Mouse (Mus musculus) CH12.LX (cell line): ENCODE measurements around the gene Enpp7. TPM values are rescaled to one million over a fixed set of nuclear protein-coding genes. Genes with fewer than 3 reads are reported as not detected.
A peak's percentile ranks its signal among the peaks of the same experiment; 100 is the strongest.

Experiments
- DNase-seq: peaks from one replicate; pipeline ENCODE4 v3.0.0-alpha.2; 2013; ENCODE audit errors: extremely low read depth
- H3K27ac ChIP-seq: 2 replicates; pipeline ENCODE4 v1.5.1; 2012; ENCODE audit warnings: low read depth, mild to moderate bottlenecking, control low read depth, moderate library complexity; ENCODE audit not compliant: insufficient read depth
- H3K27me3 ChIP-seq: replicated peaks from 2 replicates; pipeline ENCODE3; 2012; ENCODE audit warnings: inconsistent platforms
- H3K36me3 ChIP-seq, 2 experiments: replicated peaks in 1 of 2; 2 replicates each; pipeline versions ENCODE3 to v1.6.1; 2012; ENCODE audit warnings: inconsistent platforms in 1 of 2, low read length in 1 of 2, mild to moderate bottlenecking in 1 of 2, mixed read lengths in 1 of 2, moderate library complexity in 1 of 2; ENCODE audit not compliant: control insufficient read depth in 1 of 2, insufficient read depth in 1 of 2
- H3K4me1 ChIP-seq, 2 experiments: 2 replicates each; pipeline ENCODE4 v1.6.1; 2012; ENCODE audit warnings: inconsistent platforms in 1 of 2, moderate library complexity in 1 of 2; ENCODE audit not compliant: insufficient read depth in 2 of 2, control insufficient read depth in 1 of 2
- H3K4me2 ChIP-seq: 2 replicates; pipeline ENCODE4 v1.6.1; 2012; ENCODE audit warnings: low read depth, mild to moderate bottlenecking, control low read depth; ENCODE audit not compliant: poor library complexity, insufficient read depth, severe bottlenecking
- H3K4me3 ChIP-seq, 3 experiments: fragments of 150-350 bp in 1 of 3; sonication (generic) in 1 of 3; replicated peaks in 1 of 3; 2 replicates each; pipeline versions ENCODE3 to v1.5.1; 2011 to 2012; ENCODE audit warnings: low read depth in 2 of 3, low read length in 2 of 3, mild to moderate bottlenecking in 2 of 3, moderate library complexity in 2 of 3, control low read depth in 1 of 3, improper control_type of control experiment in 1 of 3, inconsistent platforms in 1 of 3, mixed read lengths in 1 of 3; ENCODE audit not compliant: poor library complexity in 1 of 3
- H3K79me2 ChIP-seq: replicated peaks from 2 replicates; pipeline ENCODE4 v1.6.1; 2012; ENCODE audit warnings: mild to moderate bottlenecking, moderate library complexity; ENCODE audit not compliant: control insufficient read depth, poor library complexity, insufficient read depth, severe bottlenecking; ENCODE audit errors: extremely low read depth
- H3K9ac ChIP-seq: 2 replicates; pipeline ENCODE4 v1.6.1; 2012; ENCODE audit warnings: low read depth, mild to moderate bottlenecking, control low read depth, moderate library complexity; ENCODE audit not compliant: insufficient read depth
- H3K9me3 ChIP-seq: replicated peaks from 2 replicates; pipeline ENCODE3; 2012; ENCODE audit warnings: low read length, inconsistent platforms, mixed read lengths
- BHLHE40 ChIP-seq: IDR thresholded peaks from 2 replicates; pipeline ENCODE4 v1.6.1; 2011; ENCODE audit warnings: mild to moderate bottlenecking, low read depth, low read length, improper control_type of control experiment
- CHD1 ChIP-seq: IDR thresholded peaks from 2 replicates; pipeline ENCODE4 v1.6.1; 2012; ENCODE audit warnings: low read depth, low read length, improper control_type of control experiment, inconsistent platforms
- CHD2 ChIP-seq: IDR thresholded peaks from 2 replicates; pipeline ENCODE4 v1.6.1; 2011; ENCODE audit warnings: low read length, improper control_type of control experiment
- CTCF ChIP-seq, 2 experiments: IDR thresholded peaks in 1 of 2; conservative IDR thresholded peaks in 1 of 2; 2 replicates each; pipeline ENCODE4 v1.5.1; 2011 to 2012; ENCODE audit warnings: low read depth in 2 of 2, low read length in 2 of 2, improper control_type of control experiment in 1 of 2, inconsistent platforms in 1 of 2, mild to moderate bottlenecking in 1 of 2, moderate library complexity in 1 of 2
- E2F4 ChIP-seq: IDR thresholded peaks from 2 replicates; pipeline ENCODE4 v1.6.1; 2011; ENCODE audit warnings: low read depth, low read length, improper control_type of control experiment; ENCODE audit not compliant: insufficient replicate concordance
- EP300 ChIP-seq: IDR thresholded peaks from 2 replicates; pipeline ENCODE4 v1.6.1; 2011; ENCODE audit warnings: low read length, improper control_type of control experiment
- HCFC1 ChIP-seq: IDR thresholded peaks from 2 replicates; pipeline ENCODE4 v1.6.1; 2012; ENCODE audit warnings: low read depth, mild to moderate bottlenecking, inconsistent platforms, low read length, improper control_type of control experiment
- IRF4 ChIP-seq: IDR thresholded peaks from 2 replicates; pipeline ENCODE4 v1.6.1; 2014; ENCODE audit warnings: low read depth, mild to moderate bottlenecking, inconsistent platforms, low read length, improper control_type of control experiment
- JUN ChIP-seq: IDR thresholded peaks from 2 replicates; pipeline ENCODE4 v1.6.1; 2011; ENCODE audit warnings: low read depth, mild to moderate bottlenecking, low read length, improper control_type of control experiment, moderate library complexity; ENCODE audit not compliant: insufficient read depth
- KAT2A ChIP-seq: IDR thresholded peaks from 2 replicates; pipeline ENCODE4 v1.6.1; 2012; ENCODE audit warnings: low read length, improper control_type of control experiment, inconsistent platforms; ENCODE audit not compliant: insufficient replicate concordance
- MAFK ChIP-seq: IDR thresholded peaks from 2 replicates; pipeline ENCODE4 v1.6.1; 2011; ENCODE audit warnings: low read length, improper control_type of control experiment; ENCODE audit not compliant: insufficient replicate concordance
- MAZ ChIP-seq: IDR thresholded peaks from 2 replicates; pipeline ENCODE4 v1.6.1; 2012; ENCODE audit warnings: low read depth, mild to moderate bottlenecking, inconsistent platforms, low read length, improper control_type of control experiment, moderate library complexity
- MEF2A ChIP-seq: IDR thresholded peaks from 2 replicates; pipeline ENCODE4 v1.6.1; 2014; ENCODE audit warnings: low read depth, mild to moderate bottlenecking, inconsistent platforms, low read length, improper control_type of control experiment, borderline replicate concordance
- NELFE ChIP-seq: IDR thresholded peaks from 2 replicates; pipeline ENCODE4 v1.6.1; 2011; ENCODE audit warnings: low read depth, low read length, improper control_type of control experiment
- NRF1 ChIP-seq: IDR thresholded peaks from 2 replicates; pipeline ENCODE4 v1.6.1; 2014; ENCODE audit warnings: low read depth, mild to moderate bottlenecking, inconsistent platforms, low read length, improper control_type of control experiment, moderate library complexity
- PAX5 ChIP-seq: IDR thresholded peaks from 2 replicates; pipeline ENCODE4 v1.6.1; 2012; ENCODE audit warnings: low read length, inconsistent platforms, mixed read lengths
- POLR2AphosphoS2 ChIP-seq: IDR thresholded peaks from 2 replicates; pipeline ENCODE4 v1.6.1; 2011; ENCODE audit warnings: low read depth, low read length, improper control_type of control experiment
- RAD21 ChIP-seq: IDR thresholded peaks from 2 replicates; pipeline ENCODE4 v1.6.1; 2011; ENCODE audit warnings: low read depth, mild to moderate bottlenecking, low read length, improper control_type of control experiment, moderate library complexity
- RCOR1 ChIP-seq: conservative IDR thresholded peaks from 2 replicates; pipeline ENCODE4 v1.6.1; 2012; ENCODE audit warnings: low read depth, mild to moderate bottlenecking, inconsistent platforms, low read length, improper control_type of control experiment
- TBP ChIP-seq: conservative IDR thresholded peaks from 2 replicates; pipeline ENCODE4 v1.6.1; 2011; ENCODE audit warnings: low read depth, low read length, improper control_type of control experiment
- TCF12 ChIP-seq: IDR thresholded peaks from 2 replicates; pipeline ENCODE4 v1.6.1; 2014; ENCODE audit warnings: low read depth, mild to moderate bottlenecking, inconsistent platforms, low read length, improper control_type of control experiment
- UBTF ChIP-seq: IDR thresholded peaks from 2 replicates; pipeline ENCODE4 v1.6.1; 2012; ENCODE audit warnings: low read depth, mild to moderate bottlenecking, inconsistent platforms, low read length, improper control_type of control experiment, moderate library complexity
- USF1 ChIP-seq: IDR thresholded peaks from 2 replicates; pipeline ENCODE4 v1.6.1; 2014; ENCODE audit warnings: low read depth, mild to moderate bottlenecking, inconsistent platforms, low read length, improper control_type of control experiment
- ZC3H11A ChIP-seq: IDR thresholded peaks from 2 replicates; pipeline ENCODE4 v1.6.1; 2012; ENCODE audit warnings: low read depth, mild to moderate bottlenecking, inconsistent platforms, low read length, improper control_type of control experiment
- ZNF384 ChIP-seq: IDR thresholded peaks from 2 replicates; pipeline ENCODE4 v1.6.1; 2012; ENCODE audit warnings: low read depth, low read length, improper control_type of control experiment, inconsistent platforms
- dilution Hi-C: fragments of 300-500 bp; cut with MboI; formaldehyde crosslinking; loops from 2 replicates; pipeline ENCODE4 v1.14.3; 2020; ENCODE audit warnings: low sequenced_read_pairs; ENCODE audit not compliant: extremely low pct_unique_long_range_greater_than_20kb, extremely low pct_ligation_motif_present
- in situ Hi-C: fragments of 300-500 bp; cut with MboI; formaldehyde crosslinking; loops from 3 replicates; pipeline ENCODE4 v1.14.3; 2019; ENCODE audit warnings: low sequenced_read_pairs, low pct_ligation_motif_present, low pct_unique_long_range_greater_than_20kb, mixed read lengths
- polyA plus RNA-seq: library from polyadenylated mRNA; unstranded; fragments of >175 nt; gene quantifications from 2 replicates; pipeline ENCODE4 v1.2.1, GENCODE M21; 2012; ENCODE audit warnings: low read depth; ENCODE audit not compliant: insufficient read length
- total RNA-seq, 2 experiments: library from RNA; depleted of rRNA; stranded (reverse); fragments of 300-350 nt in 1 of 2; fragments of >200 nt in 1 of 2; gene quantifications; 2 replicates each; pipeline ENCODE4 v1.2.3; 2012 to 2014

The Enpp7 gene
- total and polyA plus RNA-seq, 3 experiments, result not detected

- TF ChIP-seq IRF4 (peak; percentile 80; the same call in 1 of the 2 replicates), ZNF384 (peak; percentile 4; the same call in 1 of the 2 replicates), MAFK (no peak), CHD2 (peak; percentile 95), RCOR1 (no peak), POLR2AphosphoS2 (no peak), MEF2A (peak; percentile 69; the same call in 1 of the 2 replicates), RAD21 (peak; percentile 92), BHLHE40 (peak; percentile 98), TCF12 (peak; percentile 65), EP300 (no peak), USF1 (no peak), E2F4 (no peak), NELFE (no peak; the same call in 1 of the 2 replicates)
These were observed 46.0 kb downstream of the Enpp7 start (continued) for GRCm38 (mm10) chr11:119033874-119034558.

GRCm38 (mm10) chr11:119034635-119035034 lies 46.6 kb downstream of the Enpp7 start:
- no peak overlapping the region for H3K9ac ChIP-seq
- TF ChIP-seq ZNF384, result peak; percentile 47
- no peak for TF ChIP-seq JUN
- TF ChIP-seq KAT2A, result no peak
- H3K27ac ChIP-seq, result no peak overlapping the region
- in situ Hi-C loops (no loop called here), dilution Hi-C loops (no loop called here)
- peaks cover 22 to 36% of the 10 kb centered on the region in 2 experiments for H3K36me3 ChIP-seq
- H3K4me3 ChIP-seq, result no peak overlapping the region
- H3K9me3 ChIP-seq, result peaks cover 5% of the 10 kb centered on the region
- DNase-seq, result no peak
- peaks cover 7 to 39% of the 10 kb centered on the region in 2 experiments for H3K4me1 ChIP-seq
- 0 out of 2 replicates have a peak overlapping the region, but pooled peaks have one; percentile 26 for H3K4me2 ChIP-seq
- no peaks in the 10 kb centered on the region for H3K79me2 ChIP-seq
- H3K27me3 ChIP-seq, result peaks cover 2% of the 10 kb centered on the region

- no peaks in the 10 kb centered on the region; the same call in none of the 2 replicates for H3K79me2 ChIP-seq
- TF ChIP-seq UBTF (no peak), USF1 (no peak), ZC3H11A (no peak), CHD1 (no peak), EP300 (no peak), CTCF (conservative IDR thresholded peaks at IDR 0.05 in 1 of 2, IDR thresholded peaks at IDR 0.05 in 1 of 2; ENCODE audit: low read depth in 2 of 2, low read length in 2 of 2) (no peak), PAX5 (no peak), NRF1 (no peak), TBP (no peak), MEF2A (no peak), MAZ (no peak), HCFC1 (no peak)
- H3K36me3 ChIP-seq, result peaks cover 18 to 34% of the 10 kb centered on the region in 2 experiments
- peaks cover 12 to 45% of the 10 kb centered on the region in 2 experiments for H3K4me1 ChIP-seq
- dilution Hi-C loops (no loop called here), in situ Hi-C loops (no loop called here)
- H3K27ac ChIP-seq, result no peak overlapping the region
- no peak for DNase-seq
- peaks cover 5% of the 10 kb centered on the region for H3K9me3 ChIP-seq
- H3K4me2 ChIP-seq, result no peak overlapping the region
- no peak overlapping the region for H3K9ac ChIP-seq
- H3K27me3 ChIP-seq, result peaks cover 2% of the 10 kb centered on the region
- H3K4me3 ChIP-seq, result no peak overlapping the region
These were observed 47.2 kb downstream of the Enpp7 start for GRCm38 (mm10) chr11:119035094-119035685.
